Mouse (Mus musculus) induced T-regulatory cell, adult 2 months (primary cell): Measurements from ENCODE around the gene Tuba3a.
"Not testable (repeated sequence)": the region's sequence is repeated elsewhere in the genome, so short reads cannot be mapped to it uniquely, and the experiment has no call there.

ENCODE experiments used
- DNase-seq: peaks from one replicate; pipeline ENCODE4 v3.0.0-alpha.2; 2012; ENCODE audit warnings: low read depth

The Tuba3a gene

GRCm38 (mm10) chr6:125307091-125307490 is 21.2 kb upstream of the Tuba3a start:
- no peak for DNase-seq

- DNase-seq: no peak
Observed at GRCm38 (mm10) chr6:125305465-125305864, 19.6 kb upstream of the Tuba3a start.

GRCm38 (mm10) chr6:125304408-125304807 is 18.6 kb upstream of the Tuba3a start:
- not testable (repeated sequence) for DNase-seq

- no peak for DNase-seq
Observed at GRCm38 (mm10) chr6:125303242-125303641, 17.4 kb upstream of the Tuba3a start.

- DNase-seq: no peak
Observed at GRCm38 (mm10) chr6:125302231-125302982, 16.6 kb upstream of the Tuba3a start.

GRCm38 (mm10) chr6:125300982-125301381 is 15.1 kb upstream of the Tuba3a start:
- no peak for DNase-seq

GRCm38 (mm10) chr6:125297149-125297820 is 11.4 kb upstream of the Tuba3a start:
- DNase-seq: no peak

- no peak for DNase-seq
Observed at GRCm38 (mm10) chr6:125294049-125294448, 8.2 kb upstream of the Tuba3a start.

- DNase-seq: no peak
Observed at GRCm38 (mm10) chr6:125292256-125292655, 6.4 kb upstream of the Tuba3a start.

- DNase-seq: no peak
Observed at GRCm38 (mm10) chr6:125291329-125291728, 5.5 kb upstream of the Tuba3a start.

- DNase-seq: no peak
Observed at GRCm38 (mm10) chr6:125288730-125289129, 2.9 kb upstream of the Tuba3a start.

- no peak for DNase-seq
Observed at GRCm38 (mm10) chr6:125286944-125287343, 1.1 kb upstream of the Tuba3a start.

- no peak for DNase-seq
Observed at GRCm38 (mm10) chr6:125284751-125285150, 1.1 kb downstream of the Tuba3a start.

- DNase-seq: no peak
Observed at GRCm38 (mm10) chr6:125284250-125284649, 1.6 kb downstream of the Tuba3a start.

GRCm38 (mm10) chr6:125282721-125283120 is 3.1 kb downstream of the Tuba3a start:
- not testable (repeated sequence) for DNase-seq

GRCm38 (mm10) chr6:125279729-125280128 is 6.1 kb downstream of the Tuba3a start:
- no peak for DNase-seq

GRCm38 (mm10) chr6:125274841-125275563 is 10.8 kb downstream of the Tuba3a start:
- DNase-seq: peak; percentile 69

- no peak for DNase-seq
Observed at GRCm38 (mm10) chr6:125272228-125272785, 13.5 kb downstream of the Tuba3a start.

- peak; percentile 94 for DNase-seq
Observed at GRCm38 (mm10) chr6:125271455-125272227, 14.2 kb downstream of the Tuba3a start.

GRCm38 (mm10) chr6:125268799-125269198 is 17.0 kb downstream of the Tuba3a start:
- DNase-seq: no peak

- DNase-seq: peak; percentile 55
Observed at GRCm38 (mm10) chr6:125267469-125267868, 18.4 kb downstream of the Tuba3a start.

GRCm38 (mm10) chr6:125266600-125266999 is 19.2 kb downstream of the Tuba3a start:
- DNase-seq: peak; percentile 74
